Mouse (Mus musculus) embryonic fibroblast, embryonic 13.5 days (primary cell): ENCODE measurements around the gene Mpzl1. TPM values are rescaled to one million over a fixed set of nuclear protein-coding genes. Genes with fewer than 3 reads are reported as not detected.

Experiments used
- H3K27ac ChIP-seq: 2 replicates; pipeline ENCODE4 v1.5.1; 2012; ENCODE audit warnings: low read length, control low read depth, inconsistent platforms; ENCODE audit not compliant: insufficient read depth
- H3K4me1 ChIP-seq: 2 replicates; pipeline ENCODE4 v1.6.1; 2011; ENCODE audit warnings: low read length; ENCODE audit not compliant: control insufficient read depth, insufficient read depth
- H3K4me3 ChIP-seq: 2 replicates; pipeline ENCODE4 v1.5.1; 2011; ENCODE audit warnings: mild to moderate bottlenecking, control low read depth, low read length; ENCODE audit not compliant: insufficient read depth
- CTCF ChIP-seq: IDR thresholded peaks from 2 replicates; pipeline ENCODE4 v1.5.1; 2011; ENCODE audit warnings: mild to moderate bottlenecking, control low read depth, low read length, moderate library complexity, borderline replicate concordance; ENCODE audit not compliant: insufficient read depth
- POLR2A ChIP-seq: IDR thresholded peaks from 2 replicates; pipeline ENCODE4 v1.6.1; 2011; ENCODE audit warnings: low read depth, mild to moderate bottlenecking, control low read depth, low read length, moderate library complexity
- polyA plus RNA-seq: library from polyadenylated mRNA; stranded (reverse); fragments of >200 nt; gene quantifications from 2 replicates; pipeline ENCODE4 v1.2.4, GENCODE M21; 2011; ENCODE audit warnings: low read depth; ENCODE audit not compliant: missing spikeins, insufficient read length

Mpzl1 gene
- polyA plus RNA-seq, 1 experiment: 89.6 TPM

- TF ChIP-seq POLR2A (no peak), CTCF (no peak)
- no peak overlapping the region for H3K27ac ChIP-seq
- no peak overlapping the region for H3K4me3 ChIP-seq
- H3K4me1 ChIP-seq: peaks cover 3% of the 10 kb centered on the region; the same call in 1 of the 2 replicates
Measured at GRCm38 (mm10) chr1:165567466-165567865, 66.9 kb downstream of the Mpzl1 start.

DNA sequence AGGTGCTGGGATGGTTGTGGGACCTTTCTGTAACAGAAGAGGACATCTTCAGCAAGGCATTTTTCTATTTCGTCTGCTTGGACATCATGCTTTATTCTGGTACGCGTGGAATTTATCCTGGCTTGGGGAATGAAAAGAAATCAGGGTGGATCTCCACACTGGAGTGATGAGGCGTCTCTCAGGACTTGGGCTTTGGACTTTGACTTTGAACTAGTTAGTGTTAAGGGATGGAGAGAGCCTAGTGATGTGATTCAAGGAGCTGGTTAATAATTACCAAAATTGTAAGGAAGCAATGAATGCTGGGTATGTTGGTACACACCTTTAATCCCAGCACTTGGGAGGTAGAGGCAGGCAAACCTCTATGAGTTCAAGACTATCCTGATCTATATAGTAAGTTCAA is 69.1 kb downstream of the Mpzl1 start:
- Histone ChIP-seq H3K4me3 (no peak overlapping the region), H3K27ac (no peak overlapping the region), H3K4me1 (peaks cover 3% of the 10 kb centered on the region; the same call in 1 of the 2 replicates)
- TF ChIP-seq CTCF: no peak
- no peak for TF ChIP-seq POLR2A

DNA sequence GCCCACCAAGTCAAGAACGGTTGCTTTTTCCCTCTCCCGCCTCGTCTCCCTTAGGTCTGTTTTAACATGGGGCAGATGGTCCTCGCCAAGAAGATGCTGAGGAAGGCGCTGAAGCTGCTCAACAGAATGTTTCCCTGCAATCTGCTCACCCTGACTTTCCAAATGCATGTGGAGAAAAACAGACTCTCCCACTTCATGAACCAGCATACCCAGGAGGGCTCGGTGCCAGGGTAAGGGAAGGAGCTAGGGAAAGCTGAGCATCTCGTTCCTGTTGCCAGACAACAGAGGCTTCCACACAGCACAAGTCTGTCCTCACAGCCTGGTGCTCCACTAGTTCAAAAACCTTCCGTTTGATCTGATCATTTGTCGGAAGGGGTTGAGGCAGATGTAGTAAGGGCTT is 75.3 kb downstream of the Mpzl1 start:
- H3K4me3 ChIP-seq: no peak overlapping the region
- no peak overlapping the region for H3K27ac ChIP-seq
- TF ChIP-seq POLR2A: no peak
- TF ChIP-seq CTCF: no peak
- peaks cover 8% of the 10 kb centered on the region for H3K4me1 ChIP-seq

DNA sequence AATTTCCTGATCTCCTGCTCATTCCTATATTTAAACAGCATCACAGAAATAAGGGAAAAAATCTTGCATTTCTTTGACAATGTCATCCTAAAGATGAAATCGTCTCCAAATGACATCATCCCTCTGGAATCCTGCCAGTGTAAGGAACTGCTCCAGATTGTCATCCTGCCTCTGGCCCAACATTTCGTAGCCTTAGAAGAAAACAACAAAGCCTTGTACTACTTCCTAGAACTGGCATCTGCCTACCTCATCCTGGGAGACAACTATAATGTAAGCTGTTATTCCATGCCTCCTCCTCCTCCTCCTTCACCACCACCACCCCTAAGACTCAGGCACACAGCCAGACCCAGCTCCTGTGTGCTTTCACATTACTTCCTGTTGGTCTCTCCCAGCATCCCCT is 77.6 kb downstream of the Mpzl1 start:
- TF ChIP-seq CTCF: no peak
- TF ChIP-seq POLR2A: no peak
- peaks cover 8% of the 10 kb centered on the region for H3K4me1 ChIP-seq
- no peak overlapping the region for H3K27ac ChIP-seq
- no peak overlapping the region for H3K4me3 ChIP-seq

Other genes with a start within 250 kb of the Mpzl1 start
- 36.3 and 43.2 TPM in 2 replicates for gene Dcaf6, start 174.1 kb downstream of the Mpzl1 start, polyA plus RNA-seq
- gene Mpc2, start 173.9 kb downstream of the Mpzl1 start, polyA plus RNA-seq: 38.6 and 55.9 TPM in 2 replicates
- not detected in 2 replicates for gene Adcy10, start 149.4 kb downstream of the Mpzl1 start, polyA plus RNA-seq
- 1.5 and 2.3 TPM in 2 replicates for gene Rcsd1, start 75.2 kb upstream of the Mpzl1 start, polyA plus RNA-seq
- 31.1 and 37.5 TPM in 2 replicates for gene Creg1, start 129.2 kb upstream of the Mpzl1 start, polyA plus RNA-seq
- not detected in 2 replicates for gene Cd247, start 154.1 kb upstream of the Mpzl1 start, polyA plus RNA-seq